Mouse (Mus musculus) adrenal gland, postnatal 10 days (tissue): ENCODE data around the gene Tatdn2. TPM values are rescaled to one million over a fixed set of nuclear protein-coding genes. Genes with fewer than 3 reads are reported as not detected.

Source experiments
- DNase-seq: peaks from one replicate; pipeline ENCODE4 v3.0.0; 2021; ENCODE audit warnings: mixed read lengths
- long read RNA-seq, 2 experiments: library from polyadenylated mRNA; stranded (forward); transcript quantifications; one replicate each; pipeline ENCODE4 v2.0.0; 2021
- total RNA-seq, 2 experiments: library from RNA; stranded (reverse); gene quantifications; 2 replicates each; pipeline ENCODE4 v1.2.3; 2021

The Tatdn2 gene
- total RNA-seq: 10 to 100 TPM; 53.5 to 58.7 TPM
- long read RNA-seq, experiment 1, partial matches to known transcripts: 3 of 5 reads
- long read RNA-seq, experiment 1, other reads (novel, unspliced or antisense): 2 of 5 reads
- long read RNA-seq, experiment 2: 0 reads

- peak; percentile 97 for DNase-seq
Measured at GRCm38 (mm10) chr6:113696582-113697221, at the start of gene Tatdn2. Gene Tatdn2, plus strand, starts transcription at chr6:113697050.

- DNase-seq: no peak
Measured at GRCm38 (mm10) chr6:113649346-113650196, 47.3 kb upstream of the Tatdn2 start.

- no peak for DNase-seq
Measured at GRCm38 (mm10) chr6:113650197-113650640, 46.6 kb upstream of the Tatdn2 start.

- no peak for DNase-seq
Measured at GRCm38 (mm10) chr6:113651626-113652025, 45.2 kb upstream of the Tatdn2 start.

GRCm38 (mm10) chr6:113653551-113653950 lies 43.3 kb upstream of the Tatdn2 start:
- no peak for DNase-seq

GRCm38 (mm10) chr6:113654102-113654501 lies 42.7 kb upstream of the Tatdn2 start:
- no peak for DNase-seq

GRCm38 (mm10) chr6:113654753-113655397 lies 42.0 kb upstream of the Tatdn2 start:
- peak; percentile 86 for DNase-seq

- no peak for DNase-seq
Measured at GRCm38 (mm10) chr6:113655475-113655874, 41.4 kb upstream of the Tatdn2 start.

GRCm38 (mm10) chr6:113656847-113657246 lies 40.0 kb upstream of the Tatdn2 start:
- peak; percentile 66 for DNase-seq

- DNase-seq: no peak
Measured at GRCm38 (mm10) chr6:113658226-113658625, 38.6 kb upstream of the Tatdn2 start.

- DNase-seq: no peak
Measured at GRCm38 (mm10) chr6:113659648-113660491, 37.0 kb upstream of the Tatdn2 start.

- peak; percentile 41 for DNase-seq
Measured at GRCm38 (mm10) chr6:113660492-113661352, 36.1 kb upstream of the Tatdn2 start.

GRCm38 (mm10) chr6:113661353-113662241 lies 35.3 kb upstream of the Tatdn2 start:
- DNase-seq: peak; percentile 81

- DNase-seq: no peak
Measured at GRCm38 (mm10) chr6:113662964-113663700, 33.7 kb upstream of the Tatdn2 start.

- DNase-seq: no peak
Measured at GRCm38 (mm10) chr6:113664305-113664704, 32.5 kb upstream of the Tatdn2 start.

GRCm38 (mm10) chr6:113667611-113668122 lies 29.2 kb upstream of the Tatdn2 start:
- no peak for DNase-seq

- peak; percentile 55 for DNase-seq
Measured at GRCm38 (mm10) chr6:113668287-113669154, 28.3 kb upstream of the Tatdn2 start.

- no peak for DNase-seq
Measured at GRCm38 (mm10) chr6:113669821-113670220, 27.0 kb upstream of the Tatdn2 start.
